Mouse (Mus musculus) forebrain, embryonic 13.5 days (tissue): ENCODE measurements at regions not wholly inside any gene's neighbourhood (a gene's known extent, or its start where the extent isn't known, plus 50 kb on each side); places are given as distances from the start of the nearest gene placed in this dataset.
A peak's percentile ranks its signal among the peaks of the same experiment; 100 is the strongest.

ENCODE experiments used
- ATAC-seq: fragments of 200-750 bp; cut with Nextera tagmentation; 2 replicates; pipeline ENCODE4 v1.8.0; 2017
- H3K27ac ChIP-seq: fragments of 300-500 bp; sonication (generic); 2 replicates; pipeline ENCODE4 v1.5.1; 2015; ENCODE audit warnings: inconsistent platforms, mild to moderate bottlenecking, moderate library complexity
- H3K27me3 ChIP-seq: fragments of 300-500 bp; sonication (generic); 2 replicates; pipeline ENCODE4 v1.6.1; 2015; ENCODE audit warnings: mild to moderate bottlenecking, inconsistent platforms
- H3K36me3 ChIP-seq: fragments of 300-500 bp; sonication (generic); 2 replicates; pipeline ENCODE4 v1.6.1; 2015; ENCODE audit warnings: mild to moderate bottlenecking, inconsistent platforms; ENCODE audit not compliant: poor library complexity, severe bottlenecking
- H3K4me1 ChIP-seq: fragments of 300-500 bp; sonication (generic); 2 replicates; pipeline ENCODE4 v1.6.1; 2015; ENCODE audit warnings: inconsistent platforms
- H3K4me2 ChIP-seq: fragments of 300-500 bp; sonication (generic); 2 replicates; pipeline ENCODE4 v1.6.1; 2015; ENCODE audit warnings: inconsistent platforms, mild to moderate bottlenecking, moderate library complexity
- H3K4me3 ChIP-seq: fragments of 300-500 bp; sonication (generic); 2 replicates; pipeline ENCODE4 v1.5.1; 2015; ENCODE audit warnings: mild to moderate bottlenecking, inconsistent platforms
- H3K9ac ChIP-seq: fragments of 300-500 bp; sonication (generic); 2 replicates; pipeline ENCODE4 v1.6.1; 2015; ENCODE audit warnings: mild to moderate bottlenecking, inconsistent platforms
- H3K9me3 ChIP-seq: fragments of 300-500 bp; sonication (generic); replicated peaks from 2 replicates; pipeline ENCODE4 v1.6.1; 2016; ENCODE audit warnings: inconsistent platforms
- WGBS: fragments of 180-500 bp; shearing (Covaris S2); methylation state at CpG from one replicate; pipeline ENCODE4 v1.1.7; 2015; 5-methylcytosine and 5-hydroxymethylcytosine counted together

- Histone ChIP-seq H3K4me2 (no peak overlapping the region), H3K27ac (no peak overlapping the region), H3K9ac (no peak overlapping the region), H3K4me3 (no peak overlapping the region), H3K36me3 (no peaks in the 10 kb centered on the region), H3K4me1 (no peaks in the 10 kb centered on the region), H3K27me3 (no peaks in the 10 kb centered on the region), H3K9me3 (no peaks in the 10 kb centered on the region)
- 37% methylated on average over 2 of the region's 2 CpGs for WGBS
- no peak for ATAC-seq
Observed at GRCm38 (mm10) chr4:52265196-52265595, 173.8 kb upstream of the Smc2 start.

GRCm38 (mm10) chr4:52282458-52282857, 156.6 kb upstream of the Smc2 start:
- Histone ChIP-seq H3K4me1 (no peaks in the 10 kb centered on the region; the same call in 1 of the 2 replicates), H3K4me3 (no peak overlapping the region), H3K9ac (no peak overlapping the region), H3K27ac (no peak overlapping the region), H3K27me3 (no peaks in the 10 kb centered on the region), H3K4me2 (no peak overlapping the region), H3K36me3 (no peaks in the 10 kb centered on the region), H3K9me3 (no peaks in the 10 kb centered on the region)
- WGBS = 42% methylated on average over 3 of the region's 3 CpGs
- peak; percentile 41; the same call in 1 of the 2 replicates for ATAC-seq

- WGBS = 80% methylated on average over 2 of the region's 2 CpGs
Observed at GRCm38 (mm10) chr4:52284909-52285308, 154.1 kb upstream of the Smc2 start.

GRCm38 (mm10) chr4:52293676-52294075, 145.4 kb upstream of the Smc2 start:
- Histone ChIP-seq H3K4me2 (no peak overlapping the region), H3K27ac (no peak overlapping the region), H3K4me3 (no peak overlapping the region), H3K36me3 (no peaks in the 10 kb centered on the region), H3K9ac (no peak overlapping the region), H3K9me3 (no peaks in the 10 kb centered on the region), H3K27me3 (no peaks in the 10 kb centered on the region), H3K4me1 (no peaks in the 10 kb centered on the region)
- ATAC-seq = no peak
- WGBS = 90% methylated on average over 2 of the region's 2 CpGs

More at GRCm38 (mm10) chr4:52284909-52285308, 154.1 kb upstream of the Smc2 start:
- H3K4me2 ChIP-seq = no peak overlapping the region
- H3K4me1 ChIP-seq = no peaks in the 10 kb centered on the region; the same call in 1 of the 2 replicates
- H3K27ac ChIP-seq = no peak overlapping the region
- no peaks in the 10 kb centered on the region for H3K36me3 ChIP-seq
- no peak overlapping the region for H3K4me3 ChIP-seq
- H3K27me3 ChIP-seq = no peaks in the 10 kb centered on the region
- H3K9ac ChIP-seq = no peak overlapping the region
- ATAC-seq = no peak
- H3K9me3 ChIP-seq = no peaks in the 10 kb centered on the region

- Histone ChIP-seq H3K4me1 (no peaks in the 10 kb centered on the region), H3K9me3 (no peaks in the 10 kb centered on the region), H3K4me3 (no peak overlapping the region), H3K27ac (no peak overlapping the region), H3K27me3 (no peaks in the 10 kb centered on the region), H3K9ac (no peak overlapping the region), H3K4me2 (no peak overlapping the region), H3K36me3 (no peaks in the 10 kb centered on the region)
- no peak for ATAC-seq
- 47% methylated on average over 3 of the region's 3 CpGs for WGBS
Observed at GRCm38 (mm10) chr4:52299226-52299625, 139.8 kb upstream of the Smc2 start.

GRCm38 (mm10) chr4:52301653-52302052, 137.4 kb upstream of the Smc2 start:
- Histone ChIP-seq H3K9ac (no peak overlapping the region), H3K4me3 (no peak overlapping the region), H3K9me3 (no peaks in the 10 kb centered on the region), H3K4me1 (no peaks in the 10 kb centered on the region), H3K27me3 (no peaks in the 10 kb centered on the region), H3K36me3 (no peaks in the 10 kb centered on the region), H3K4me2 (no peak overlapping the region), H3K27ac (no peak overlapping the region)
- 74% methylated on average over 2 of the region's 2 CpGs for WGBS
- ATAC-seq = peak; percentile 51; the same call in 1 of the 2 replicates

- H3K4me2 ChIP-seq = no peak overlapping the region
- no peaks in the 10 kb centered on the region for H3K4me1 ChIP-seq
- no peaks in the 10 kb centered on the region for H3K9me3 ChIP-seq
- 66% methylated on average over 3 of the region's 3 CpGs for WGBS
- no peaks in the 10 kb centered on the region for H3K36me3 ChIP-seq
- no peak overlapping the region for H3K4me3 ChIP-seq
- no peak for ATAC-seq
- H3K9ac ChIP-seq = no peak overlapping the region
- H3K27me3 ChIP-seq = no peaks in the 10 kb centered on the region
- H3K27ac ChIP-seq = no peak overlapping the region
Observed at GRCm38 (mm10) chr4:52324300-52324699, 114.7 kb upstream of the Smc2 start.

- Histone ChIP-seq H3K4me1 (no peaks in the 10 kb centered on the region), H3K4me2 (no peak overlapping the region), H3K27me3 (no peaks in the 10 kb centered on the region), H3K9me3 (no peaks in the 10 kb centered on the region), H3K4me3 (no peak overlapping the region), H3K36me3 (no peaks in the 10 kb centered on the region), H3K9ac (no peak overlapping the region), H3K27ac (no peak overlapping the region)
- ATAC-seq = peak; percentile 59; the same call in 1 of the 2 replicates
- 50% methylated on average over 1 of the region's 1 CpGs for WGBS
Observed at GRCm38 (mm10) chr4:52331361-52331951, 107.6 kb upstream of the Smc2 start.

- Histone ChIP-seq H3K27me3 (no peaks in the 10 kb centered on the region), H3K4me3 (no peak overlapping the region)
- WGBS = 81% methylated on average over 4 of the region's 4 CpGs
Observed at GRCm38 (mm10) chr4:52336365-52337017, 102.6 kb upstream of the Smc2 start.

GRCm38 (mm10) chr4:52341245-52341644, 97.8 kb upstream of the Smc2 start:
- Histone ChIP-seq H3K4me3 (no peak overlapping the region), H3K4me1 (no peaks in the 10 kb centered on the region), H3K9ac (no peak overlapping the region), H3K4me2 (no peak overlapping the region), H3K27me3 (no peaks in the 10 kb centered on the region), H3K9me3 (no peaks in the 10 kb centered on the region), H3K36me3 (no peaks in the 10 kb centered on the region), H3K27ac (no peak overlapping the region)
- no peak for ATAC-seq

More at GRCm38 (mm10) chr4:52336365-52337017, 102.6 kb upstream of the Smc2 start:
- no peaks in the 10 kb centered on the region for H3K4me1 ChIP-seq
- H3K4me2 ChIP-seq = no peak overlapping the region
- H3K9me3 ChIP-seq = no peaks in the 10 kb centered on the region
- no peak for ATAC-seq
- no peak overlapping the region for H3K27ac ChIP-seq
- H3K9ac ChIP-seq = no peak overlapping the region
- no peaks in the 10 kb centered on the region for H3K36me3 ChIP-seq

GRCm38 (mm10) chr4:52361751-52362150, 77.3 kb upstream of the Smc2 start:
- 71% methylated on average over 6 of the region's 6 CpGs for WGBS
- no peak overlapping the region for H3K9ac ChIP-seq
- H3K36me3 ChIP-seq = no peaks in the 10 kb centered on the region
- no peaks in the 10 kb centered on the region for H3K27me3 ChIP-seq
- ATAC-seq = no peak
- H3K27ac ChIP-seq = no peak overlapping the region
- no peaks in the 10 kb centered on the region for H3K9me3 ChIP-seq
- no peaks in the 10 kb centered on the region for H3K4me1 ChIP-seq
- no peak overlapping the region for H3K4me3 ChIP-seq
- H3K4me2 ChIP-seq = no peak overlapping the region

- ATAC-seq = no peak
- 70% methylated on average over 4 of the region's 4 CpGs for WGBS
- H3K27me3 ChIP-seq = no peaks in the 10 kb centered on the region
- H3K9me3 ChIP-seq = no peaks in the 10 kb centered on the region
- H3K36me3 ChIP-seq = no peaks in the 10 kb centered on the region
- H3K9ac ChIP-seq = no peak overlapping the region
- no peak overlapping the region for H3K4me2 ChIP-seq
- no peak overlapping the region for H3K27ac ChIP-seq
- no peaks in the 10 kb centered on the region for H3K4me1 ChIP-seq
- no peak overlapping the region for H3K4me3 ChIP-seq
Observed at GRCm38 (mm10) chr4:52365866-52366265, 73.2 kb upstream of the Smc2 start.

- H3K27ac ChIP-seq = no peak overlapping the region
- H3K4me1 ChIP-seq = no peaks in the 10 kb centered on the region
- no peak overlapping the region for H3K4me3 ChIP-seq
- no peak overlapping the region for H3K4me2 ChIP-seq
- H3K27me3 ChIP-seq = no peaks in the 10 kb centered on the region
- 87% methylated on average over 3 of the region's 3 CpGs for WGBS
- no peak for ATAC-seq
- no peaks in the 10 kb centered on the region for H3K9me3 ChIP-seq
- no peak overlapping the region for H3K9ac ChIP-seq
- H3K36me3 ChIP-seq = no peaks in the 10 kb centered on the region
Observed at GRCm38 (mm10) chr4:52368527-52368926, 70.5 kb upstream of the Smc2 start.
